Mouse (Mus musculus): ENCODE results near the gene Ptpn5. TPM values are rescaled to one million over a fixed set of nuclear protein-coding genes. Genes with fewer than 3 reads are reported as not detected.

Ptpn5 gene
- total RNA-seq, 2 experiments from 2014 or later, result 0.81 to 1.5 TPM

- peak; percentile 15 for DNase-seq
Measured at GRCm38 (mm10) chr7:47055744-47056143, 77.7 kb downstream of the Ptpn5 start.

GRCm38 (mm10) chr7:47054666-47055065, 78.8 kb downstream of the Ptpn5 start:
- DNase-seq, result peak; percentile 75

GRCm38 (mm10) chr7:47053287-47053686, 80.2 kb downstream of the Ptpn5 start:
- peak; percentile 71 for DNase-seq

- DNase-seq, result peak; percentile 78
Measured at GRCm38 (mm10) chr7:47052276-47052675, 81.2 kb downstream of the Ptpn5 start.

GRCm38 (mm10) chr7:47051404-47052151, 81.9 kb downstream of the Ptpn5 start:
- peak; percentile 64 for DNase-seq

GRCm38 (mm10) chr7:47050766-47051165, 82.7 kb downstream of the Ptpn5 start:
- peak; percentile 67 for DNase-seq

GRCm38 (mm10) chr7:47050366-47050765, 83.1 kb downstream of the Ptpn5 start, which contains the start of gene Tmem86a:
Gene Tmem86a, plus strand, starts transcription at chr7:47050601.
- DNase-seq, result peak; percentile 98

GRCm38 (mm10) chr7:47042823-47043490, 90.5 kb downstream of the Ptpn5 start:
- peak; percentile 23 for DNase-seq

GRCm38 (mm10) chr7:47042121-47042520, 91.4 kb downstream of the Ptpn5 start:
- no peak for DNase-seq

GRCm38 (mm10) chr7:47041706-47042105, 91.8 kb downstream of the Ptpn5 start:
- no peak for DNase-seq

- no peak for DNase-seq
Measured at GRCm38 (mm10) chr7:47035426-47035825, 98.1 kb downstream of the Ptpn5 start.

- no peak for DNase-seq
Measured at GRCm38 (mm10) chr7:47034785-47035384, 98.6 kb downstream of the Ptpn5 start.

GRCm38 (mm10) chr7:47031371-47031770, 102.1 kb downstream of the Ptpn5 start:
- DNase-seq, result no peak

GRCm38 (mm10) chr7:47030517-47031193, 102.8 kb downstream of the Ptpn5 start:
- no peak for DNase-seq

Small RNA genes within 50 kb of the gene (microRNA-seq; reads per million reads assigned to microRNA genes)
- not detected for gene Mir7056

Other genes with a start within 250 kb of the Ptpn5 start
- gene Tsg101, start 213.7 kb downstream of the Ptpn5 start, total RNA-seq (2021), result 10 to 100 TPM; 68.6 to 69.5 TPM
- gene Uevld, start 175.2 kb downstream of the Ptpn5 start, total RNA-seq (2021), result 10 to 100 TPM; 22.8 TPM
- gene Gm9999, start 150.1 kb downstream of the Ptpn5 start, total RNA-seq (2021), result not detected
- 10 to 100 TPM; 14.4 to 19.3 TPM for gene Spty2d1, start 125.3 kb downstream of the Ptpn5 start, total RNA-seq (2021)
- 10 to 100 TPM; 27.0 to 32.5 TPM for gene Tmem86a, start 83.1 kb downstream of the Ptpn5 start, total RNA-seq (2021)
- not detected for gene Mrgpra6, start 71.2 kb upstream of the Ptpn5 start, total RNA-seq (2021)
- gene Mrgpra9, start 119.2 kb upstream of the Ptpn5 start, total RNA-seq (2021), result not detected
- not detected for gene Mrgpra1, start 220.6 kb upstream of the Ptpn5 start, total RNA-seq (2021)